Mouse (Mus musculus): ENCODE results near the gene Slain1.

Gene Slain1

GRCm38 (mm10) chr14:103666347-103666954, 16.4 kb downstream of the Slain1 start:
- no peak for DNase-seq (ENCODE audit: inconsistent age in 2 of 2, low spot score in 1 of 2)

GRCm38 (mm10) chr14:103667036-103667435, 17.0 kb downstream of the Slain1 start:
- DNase-seq (ENCODE audit: inconsistent age in 2 of 2, low spot score in 1 of 2), result no peak

- DNase-seq (ENCODE audit: inconsistent age in 2 of 2, low spot score in 1 of 2), result peak in 1 of 2 experiments; percentile 21
Measured at GRCm38 (mm10) chr14:103679395-103680217, 29.6 kb downstream of the Slain1 start.

- DNase-seq (ENCODE audit: inconsistent age in 2 of 2, low spot score in 1 of 2), result peak in 1 of 2 experiments; percentile 20
Measured at GRCm38 (mm10) chr14:103680285-103680819, 30.3 kb downstream of the Slain1 start.

- no peak for DNase-seq (ENCODE audit: inconsistent age in 2 of 2, low spot score in 1 of 2)
Measured at GRCm38 (mm10) chr14:103682633-103683390, 32.8 kb downstream of the Slain1 start.

GRCm38 (mm10) chr14:103686994-103687393, 37.0 kb downstream of the Slain1 start:
- DNase-seq (ENCODE audit: inconsistent age in 2 of 2, low spot score in 1 of 2), result no peak

GRCm38 (mm10) chr14:103694295-103694694, 44.3 kb downstream of the Slain1 start:
- DNase-seq (ENCODE audit: inconsistent age in 2 of 2, low spot score in 1 of 2), result peak; percentile 35 to 81

- DNase-seq (ENCODE audit: inconsistent age in 2 of 2, low spot score in 1 of 2), result no peak
Measured at GRCm38 (mm10) chr14:103695620-103696019, 45.6 kb downstream of the Slain1 start.

- DNase-seq (ENCODE audit: inconsistent age in 2 of 2, low spot score in 1 of 2), result no peak
Measured at GRCm38 (mm10) chr14:103697101-103697500, 47.1 kb downstream of the Slain1 start.

GRCm38 (mm10) chr14:103699308-103699707, 49.3 kb downstream of the Slain1 start:
- no peak for DNase-seq (ENCODE audit: inconsistent age in 2 of 2, low spot score in 1 of 2)

- DNase-seq (ENCODE audit: inconsistent age in 2 of 2, low spot score in 1 of 2), result no peak
Measured at GRCm38 (mm10) chr14:103702516-103702915, 52.5 kb downstream of the Slain1 start.

- DNase-seq (ENCODE audit: inconsistent age in 2 of 2, low spot score in 1 of 2), result no peak
Measured at GRCm38 (mm10) chr14:103704771-103705170, 54.7 kb downstream of the Slain1 start.

- no peak for DNase-seq (ENCODE audit: inconsistent age in 2 of 2, low spot score in 1 of 2)
Measured at GRCm38 (mm10) chr14:103706347-103706746, 56.3 kb downstream of the Slain1 start.

- no peak for DNase-seq (ENCODE audit: inconsistent age in 2 of 2, low spot score in 1 of 2)
Measured at GRCm38 (mm10) chr14:103708601-103709000, 58.6 kb downstream of the Slain1 start.

- no peak for DNase-seq (ENCODE audit: inconsistent age in 2 of 2, low spot score in 1 of 2)
Measured at GRCm38 (mm10) chr14:103709261-103709660, 59.2 kb downstream of the Slain1 start.

GRCm38 (mm10) chr14:103712986-103713385, 63.0 kb downstream of the Slain1 start:
- no peak for DNase-seq (ENCODE audit: inconsistent age in 2 of 2, low spot score in 1 of 2)

GRCm38 (mm10) chr14:103717516-103717915, 67.5 kb downstream of the Slain1 start:
- peak in 1 of 2 experiments; percentile 61 for DNase-seq (ENCODE audit: inconsistent age in 2 of 2, low spot score in 1 of 2)

GRCm38 (mm10) chr14:103717979-103718378, 68.0 kb downstream of the Slain1 start:
- no peak for DNase-seq (ENCODE audit: inconsistent age in 2 of 2, low spot score in 1 of 2)

- DNase-seq (ENCODE audit: inconsistent age in 2 of 2, low spot score in 1 of 2), result no peak
Measured at GRCm38 (mm10) chr14:103718393-103718792, 68.4 kb downstream of the Slain1 start.

GRCm38 (mm10) chr14:103718836-103719575, 69.0 kb downstream of the Slain1 start:
- DNase-seq (ENCODE audit: inconsistent age in 2 of 2, low spot score in 1 of 2), result peak; percentile 78 to 94

GRCm38 (mm10) chr14:103720163-103720562, 70.1 kb downstream of the Slain1 start:
- no peak for DNase-seq (ENCODE audit: inconsistent age in 2 of 2, low spot score in 1 of 2)
